Mouse (Mus musculus) ES-E14 (cell line): ENCODE measurements at regions not wholly inside any gene's neighbourhood (a gene's known extent, or its start where the extent isn't known, plus 50 kb on each side); places are given as distances from the start of the nearest gene placed in this dataset.

Experiments used
- CHD2 ChIP-seq: IDR thresholded peaks from 2 replicates; pipeline ENCODE4 v1.6.1; 2014; ENCODE audit warnings: mild to moderate bottlenecking, low read depth, low read length, inconsistent platforms
- HCFC1 ChIP-seq: IDR thresholded peaks from 2 replicates; pipeline ENCODE4 v1.6.1; 2012; ENCODE audit warnings: low read length, inconsistent platforms, borderline replicate concordance; ENCODE audit not compliant: insufficient read depth
- MAFK ChIP-seq: IDR thresholded peaks from 2 replicates; pipeline ENCODE4 v1.6.1; 2014; ENCODE audit warnings: mild to moderate bottlenecking, low read depth, low read length, inconsistent platforms; ENCODE audit not compliant: insufficient read depth
- ZC3H11A ChIP-seq: IDR thresholded peaks from 2 replicates; pipeline ENCODE4 v1.6.1; 2012; ENCODE audit warnings: low read depth, mild to moderate bottlenecking, inconsistent platforms, low read length, borderline replicate concordance
- ZNF384 ChIP-seq: IDR thresholded peaks from 2 replicates; pipeline ENCODE4 v1.6.1; 2012; ENCODE audit warnings: low read depth, low read length, inconsistent platforms

GRCm38 (mm10) chr4:75857769-75858408 lies 579.8 kb upstream of the Dmac1 start:
- TF ChIP-seq CHD2 (no peak), HCFC1 (no peak), MAFK (no peak), ZNF384 (no peak), ZC3H11A (no peak)
